Mouse (Mus musculus) MEL (cell line): ENCODE measurements around the gene Lhfpl3. TPM values are rescaled to one million over a fixed set of nuclear protein-coding genes. Genes with fewer than 3 reads are reported as not detected.

Source experiments
- DNase-seq: peaks from one replicate; pipeline ENCODE4 v3.0.0; 2011; ENCODE audit warnings: low read depth, low spot score
- H3K27ac ChIP-seq: 2 replicates; pipeline ENCODE4 v1.5.1; 2012; ENCODE audit warnings: low read depth, mild to moderate bottlenecking, control low read depth, low read length, moderate library complexity; ENCODE audit not compliant: control insufficient read depth
- H3K27me3 ChIP-seq, 2 experiments: fragments of 150-350 bp in 1 of 2; sonication (generic) in 1 of 2; 2 replicates each; pipeline ENCODE4 v1.6.1; 2012; ENCODE audit warnings: low read length in 2 of 2, mild to moderate bottlenecking in 2 of 2, improper control_type of control experiment in 1 of 2, moderate library complexity in 1 of 2; ENCODE audit not compliant: insufficient read depth in 2 of 2, control insufficient read depth in 1 of 2
- H3K36me3 ChIP-seq, 2 experiments: 2 replicates each; pipeline ENCODE4 v1.6.1; 2012 to 2014; ENCODE audit warnings: low read length in 2 of 2, improper control_type of control experiment in 1 of 2, inconsistent platforms in 1 of 2, mild to moderate bottlenecking in 1 of 2; ENCODE audit not compliant: insufficient read depth in 2 of 2, control insufficient read depth in 1 of 2
- H3K4me1 ChIP-seq, 2 experiments: fragments of 150-350 bp in 1 of 2; sonication (generic) in 1 of 2; 2 replicates each; pipeline ENCODE4 v1.6.1; 2012; ENCODE audit warnings: low read length in 2 of 2, improper control_type of control experiment in 1 of 2, mild to moderate bottlenecking in 1 of 2; ENCODE audit not compliant: insufficient read depth in 2 of 2, control insufficient read depth in 1 of 2
- H3K4me3 ChIP-seq, 2 experiments: fragments of 150-350 bp in 1 of 2; sonication (generic) in 1 of 2; 2 replicates each; pipeline ENCODE4 v1.5.1; 2012; ENCODE audit warnings: low read depth in 2 of 2, low read length in 2 of 2, mild to moderate bottlenecking in 2 of 2, moderate library complexity in 2 of 2, control low read depth in 1 of 2, improper control_type of control experiment in 1 of 2; ENCODE audit not compliant: control insufficient read depth in 1 of 2, insufficient read depth in 1 of 2
- H3K79me2 ChIP-seq: 2 replicates; pipeline ENCODE4 v1.6.1; 2012; ENCODE audit warnings: mild to moderate bottlenecking, low read length, moderate library complexity; ENCODE audit not compliant: control insufficient read depth, poor library complexity, insufficient read depth
- H3K9ac ChIP-seq: 2 replicates; pipeline ENCODE4 v1.6.1; 2012; ENCODE audit warnings: low read depth, mild to moderate bottlenecking, control low read depth, low read length, moderate library complexity; ENCODE audit not compliant: control insufficient read depth, poor library complexity, severe bottlenecking
- H3K9me3 ChIP-seq: fragments of 150-350 bp; sonication (generic); replicated peaks from 2 replicates; pipeline ENCODE4 v1.6.1; 2012; ENCODE audit warnings: mild to moderate bottlenecking, low read length, improper control_type of control experiment, moderate library complexity; ENCODE audit not compliant: insufficient read depth
- BHLHE40 ChIP-seq: IDR thresholded peaks from 2 replicates; pipeline ENCODE4 v1.6.1; 2012; ENCODE audit warnings: low read depth, mild to moderate bottlenecking, inconsistent platforms, low read length, improper control_type of control experiment, borderline replicate concordance
- E2F4 ChIP-seq: IDR thresholded peaks from 2 replicates; pipeline ENCODE4 v1.6.1; 2011; ENCODE audit warnings: low read depth, low read length, improper control_type of control experiment, borderline replicate concordance
- ELF1 ChIP-seq: IDR thresholded peaks from 2 replicates; pipeline ENCODE4 v1.6.1; 2014; ENCODE audit warnings: low read depth, mild to moderate bottlenecking, inconsistent platforms, low read length, improper control_type of control experiment, moderate library complexity
- ETS1 ChIP-seq: IDR thresholded peaks from 2 replicates; pipeline ENCODE4 v1.6.1; 2012; ENCODE audit warnings: low read depth, mild to moderate bottlenecking, inconsistent platforms, low read length, improper control_type of control experiment, moderate library complexity
- HCFC1 ChIP-seq: IDR thresholded peaks from 2 replicates; pipeline ENCODE4 v1.6.1; 2012; ENCODE audit warnings: low read depth, mild to moderate bottlenecking, inconsistent platforms, low read length, improper control_type of control experiment, moderate library complexity
- JUND ChIP-seq: IDR thresholded peaks from 2 replicates; pipeline ENCODE4 v1.6.1; 2011; ENCODE audit warnings: low read depth, mild to moderate bottlenecking, improper control_type of control experiment, low read length
- MXI1 ChIP-seq: IDR thresholded peaks from 2 replicates; pipeline ENCODE4 v1.6.1; 2011; ENCODE audit warnings: mild to moderate bottlenecking, low read depth, low read length, improper control_type of control experiment
- MYC ChIP-seq: IDR thresholded peaks from 2 replicates; pipeline ENCODE4 v1.6.1; 2011; ENCODE audit warnings: low read depth, mild to moderate bottlenecking, low read length, improper control_type of control experiment, moderate library complexity
- NELFE ChIP-seq: IDR thresholded peaks from 2 replicates; pipeline ENCODE4 v1.6.1; 2011; ENCODE audit warnings: low read depth, low read length, improper control_type of control experiment
- POLR2AphosphoS2 ChIP-seq: IDR thresholded peaks from 2 replicates; pipeline ENCODE4 v1.6.1; 2011; ENCODE audit warnings: low read length, improper control_type of control experiment
- POLR2AphosphoS5 ChIP-seq: IDR thresholded peaks from 2 replicates; pipeline ENCODE4 v1.6.1; 2012; ENCODE audit warnings: low read depth, borderline replicate concordance, mild to moderate bottlenecking, inconsistent platforms, low read length, moderate library complexity, mixed read lengths
- TCF12 ChIP-seq: IDR thresholded peaks from 2 replicates; pipeline ENCODE4 v1.6.1; 2014; ENCODE audit warnings: low read depth, mild to moderate bottlenecking, inconsistent platforms, low read length, improper control_type of control experiment, moderate library complexity
- UBTF ChIP-seq: IDR thresholded peaks from 2 replicates; pipeline ENCODE4 v1.6.1; 2012; ENCODE audit warnings: low read depth, mild to moderate bottlenecking, inconsistent platforms, low read length, improper control_type of control experiment, moderate library complexity, borderline replicate concordance; ENCODE audit not compliant: insufficient read depth
- USF1 ChIP-seq: IDR thresholded peaks from 2 replicates; pipeline ENCODE4 v1.6.1; 2014; ENCODE audit warnings: low read depth, mild to moderate bottlenecking, inconsistent platforms, low read length, improper control_type of control experiment, moderate library complexity
- ZKSCAN1 ChIP-seq: IDR thresholded peaks from 2 replicates; pipeline ENCODE4 v1.6.1; 2012; ENCODE audit warnings: low read depth, mild to moderate bottlenecking, inconsistent platforms, low read length, improper control_type of control experiment, moderate library complexity
- ZMIZ1 ChIP-seq: IDR thresholded peaks from 2 replicates; pipeline ENCODE4 v1.6.1; 2012; ENCODE audit warnings: low read depth, mild to moderate bottlenecking, inconsistent platforms, low read length, improper control_type of control experiment, moderate library complexity
- ZNF384 ChIP-seq: IDR thresholded peaks from 2 replicates; pipeline ENCODE4 v1.6.1; 2012; ENCODE audit warnings: low read depth, mild to moderate bottlenecking, inconsistent platforms, low read length, improper control_type of control experiment
- polyA plus RNA-seq, 2 experiments: library from polyadenylated mRNA; stranded (reverse) in 1 of 2; unstranded in 1 of 2; fragments of >175 nt in 1 of 2; fragments of >200 nt in 1 of 2; gene quantifications; 2 replicates each; pipeline versions ENCODE4 v1.2.1 to v1.2.4; 2012; ENCODE audit warnings: low replicate concordance in 2 of 2, low read depth in 1 of 2; ENCODE audit not compliant: insufficient read length in 2 of 2, insufficient read depth in 1 of 2, missing spikeins in 1 of 2
- total RNA-seq: library from RNA; depleted of rRNA; stranded (reverse); fragments of 300-350 nt; gene quantifications from 2 replicates; pipeline ENCODE4 v1.2.3, GENCODE M21; 2012

Gene Lhfpl3
- total and polyA plus RNA-seq, 3 experiments: not detected

- DNase-seq: no peak
Observed at GRCm38 (mm10) chr5:22813426-22813825, 67.6 kb downstream of the Lhfpl3 start.

DNA sequence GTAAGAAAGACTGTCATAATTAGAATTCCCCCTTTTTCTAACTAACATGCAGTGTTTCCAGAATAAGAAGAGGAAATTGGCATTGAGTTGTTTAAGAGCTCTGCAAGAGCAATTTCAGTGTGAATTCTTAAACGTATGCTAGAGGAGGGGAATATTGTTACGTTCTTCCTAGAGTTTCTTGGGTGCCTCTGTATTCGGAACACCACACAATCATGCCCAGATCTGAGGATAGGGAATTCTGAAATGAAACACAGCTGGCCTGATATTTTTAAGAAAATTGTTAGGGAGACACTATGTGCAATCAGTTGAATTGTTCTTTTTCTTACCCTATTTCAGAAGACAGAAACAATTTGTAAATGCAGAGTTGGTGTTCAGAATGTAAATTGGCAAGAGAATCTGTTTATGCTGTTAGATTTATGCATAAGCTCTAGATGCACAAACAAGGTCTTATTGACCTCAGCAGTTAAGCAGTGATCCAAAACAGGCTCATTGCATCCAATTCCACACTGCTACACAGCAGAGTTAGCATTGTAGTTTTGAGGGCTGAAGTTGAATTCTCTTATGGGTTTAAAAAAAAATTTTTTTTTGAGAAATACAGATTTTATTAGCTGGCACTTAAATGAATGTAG lies 84.1 kb downstream of the Lhfpl3 start:
- no peaks in the 10 kb centered on the region for H3K79me2 ChIP-seq
- no peaks in the 10 kb centered on the region for H3K4me1 ChIP-seq
- H3K4me3 ChIP-seq: no peak overlapping the region
- H3K9me3 ChIP-seq: no peaks in the 10 kb centered on the region
- no peak for TF ChIP-seq BHLHE40
- no peak for TF ChIP-seq NELFE
- TF ChIP-seq, all 39 proteins: peak for 0
- H3K27me3 ChIP-seq: no peaks in the 10 kb centered on the region
- no peak overlapping the region for H3K9ac ChIP-seq
- DNase-seq: no peak
- H3K27ac ChIP-seq: no peak overlapping the region
- no peaks in the 10 kb centered on the region for H3K36me3 ChIP-seq

More at GRCm38 (mm10) chr5:22813426-22813825, 67.6 kb downstream of the Lhfpl3 start:
- no peaks in the 10 kb centered on the region for H3K27me3 ChIP-seq
- no peak overlapping the region for H3K9ac ChIP-seq
- TF ChIP-seq TCF12 (no peak), USF1 (no peak), ETS1 (no peak), E2F4 (no peak), ELF1 (no peak), UBTF (no peak), POLR2AphosphoS2 (no peak), POLR2AphosphoS5 (no peak), ZMIZ1 (no peak), ZKSCAN1 (no peak), MXI1 (no peak), JUND (no peak), NELFE (no peak), HCFC1 (no peak), ZNF384 (no peak), MYC (no peak)
- TF ChIP-seq, all 39 proteins: peak for 0
- Histone ChIP-seq H3K9me3 (no peaks in the 10 kb centered on the region), H3K36me3 (no peaks in the 10 kb centered on the region), H3K79me2 (no peaks in the 10 kb centered on the region), H3K4me3 (no peak overlapping the region), H3K27ac (no peak overlapping the region), H3K4me1 (no peaks in the 10 kb centered on the region)
